Mouse (Mus musculus): Measurements from ENCODE around the gene Trip13.

Trip13 gene

DNA sequence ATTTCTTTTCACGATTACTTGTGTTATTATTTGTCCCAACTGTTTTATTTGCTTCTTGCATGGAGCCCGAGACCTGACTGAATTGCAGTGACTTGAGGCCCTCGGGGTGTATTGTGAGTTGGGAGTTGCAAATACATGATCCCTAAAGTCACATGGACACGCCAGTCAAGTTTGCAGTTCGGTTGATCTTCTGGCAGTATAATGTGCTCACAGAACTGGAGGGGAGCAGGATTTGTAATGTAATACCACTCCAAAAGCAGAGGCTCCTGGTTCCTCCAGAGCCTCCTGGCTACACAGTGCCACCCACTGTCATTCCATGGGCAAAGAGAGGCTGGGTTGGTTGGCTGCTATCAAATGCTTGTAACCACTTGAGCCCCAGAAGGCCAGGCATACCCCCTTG is 51.0 kb downstream of the Trip13 start:
- no peak for DNase-seq (ENCODE audit: low read depth, low spot score)

DNA sequence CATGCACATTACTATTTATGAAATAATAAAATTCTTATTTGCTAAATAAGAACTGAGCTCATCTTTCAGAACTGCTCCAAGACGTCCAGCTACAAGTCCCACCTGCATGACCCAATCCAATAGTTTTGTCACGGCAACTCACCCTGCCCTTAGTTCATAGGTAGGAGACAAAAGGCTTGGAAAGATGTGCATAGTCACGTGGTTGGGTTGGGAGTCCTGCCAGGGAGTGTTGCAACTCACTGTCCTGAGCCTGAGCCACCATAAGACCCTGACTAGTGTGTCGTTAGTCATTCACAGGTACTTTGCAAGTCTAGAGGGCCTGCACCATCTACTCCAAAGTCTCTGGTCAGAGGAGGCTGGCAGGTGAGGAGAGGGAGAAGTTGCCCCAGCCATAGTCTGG is 51.5 kb downstream of the Trip13 start:
- DNase-seq (ENCODE audit: low read depth, low spot score): no peak

DNA sequence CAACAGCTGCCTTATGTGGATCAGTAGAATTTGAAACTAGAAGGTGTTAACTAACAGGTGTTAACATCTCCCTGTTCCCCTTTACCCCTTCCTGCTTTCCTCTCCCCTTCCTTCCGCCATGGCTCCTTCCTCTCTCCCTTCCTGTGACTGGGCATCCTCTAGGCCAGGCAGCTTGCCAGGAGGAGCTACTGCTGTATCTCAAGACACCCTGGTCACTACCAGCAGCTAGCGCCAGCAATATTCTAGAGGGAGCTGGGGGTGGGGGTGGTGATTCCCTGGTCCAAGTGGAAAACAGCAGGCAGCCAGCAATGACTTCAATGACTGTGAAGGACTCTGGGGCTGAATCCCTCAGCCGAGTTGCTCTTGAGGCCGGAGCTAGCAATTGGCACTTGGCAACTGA is 51.9 kb downstream of the Trip13 start:
- DNase-seq (ENCODE audit: low read depth, low spot score): no peak

DNA sequence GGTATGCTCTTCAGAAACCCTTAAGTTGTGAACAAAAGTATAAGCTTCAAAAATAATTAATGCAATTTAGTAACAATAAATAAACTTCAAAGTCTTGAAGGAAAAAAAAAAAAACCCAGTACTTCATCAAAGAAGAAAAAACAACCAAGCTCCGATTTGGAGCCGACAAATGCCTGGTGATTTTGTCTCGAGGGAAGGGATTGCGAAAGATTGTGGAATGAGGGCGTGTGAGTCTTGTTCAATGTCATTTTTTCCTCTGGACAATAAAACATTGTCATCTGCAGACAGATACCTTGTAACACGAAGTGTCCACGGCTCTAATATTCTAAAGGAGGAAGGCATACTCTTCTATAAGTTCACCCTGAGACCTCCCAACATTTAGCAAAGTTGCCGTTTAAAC is 56.2 kb downstream of the Trip13 start:
- no peak for DNase-seq (ENCODE audit: low read depth, low spot score)

DNA sequence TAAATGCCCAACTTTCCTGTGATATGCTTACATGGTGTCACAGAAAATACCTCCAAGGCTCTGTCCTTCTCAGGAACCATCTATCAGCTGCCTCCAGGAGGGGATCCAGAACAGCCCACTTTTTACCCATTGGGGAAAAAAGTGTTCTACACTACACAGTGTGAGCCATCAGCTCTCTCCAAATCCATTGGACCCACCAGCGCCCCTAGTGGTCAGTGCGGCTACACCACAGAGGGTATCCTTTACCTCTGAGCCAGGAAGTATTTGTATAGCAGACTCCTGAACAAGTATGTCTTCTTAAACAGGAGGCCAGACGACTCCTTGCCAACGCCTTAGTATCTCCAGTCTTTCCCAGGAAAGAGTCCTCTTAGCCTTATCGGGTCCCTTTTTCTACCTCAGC is 57.8 kb downstream of the Trip13 start:
- peak; percentile 8 for DNase-seq (ENCODE audit: low read depth, low spot score)

DNA sequence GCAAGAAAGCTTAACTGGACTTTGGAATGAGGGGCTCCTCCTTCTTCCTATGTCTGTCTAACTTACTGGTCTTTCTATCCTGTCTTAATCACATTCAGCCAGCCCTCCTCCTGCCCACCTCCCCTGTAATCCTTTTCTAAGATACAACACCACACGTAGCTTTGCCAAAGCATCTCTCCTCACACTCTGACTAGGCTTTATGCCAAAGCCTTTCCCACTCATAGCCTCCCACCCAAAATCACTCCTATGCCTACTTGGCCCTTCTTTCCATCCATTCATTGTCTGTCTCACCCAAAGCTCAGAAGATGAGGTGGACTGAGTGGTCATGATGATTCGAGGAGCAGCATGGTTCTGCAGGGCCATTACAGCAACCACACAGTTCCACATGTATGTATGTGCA is 65.4 kb downstream of the Trip13 start:
- no peak for DNase-seq (ENCODE audit: low read depth, low spot score)
